Mouse (Mus musculus) thymus, postnatal 4 days (tissue): ENCODE measurements around the gene Cbx2.

Experiments used
- DNase-seq: peaks from one replicate; pipeline ENCODE4 v3.0.0; 2021

Cbx2 gene

DNA sequence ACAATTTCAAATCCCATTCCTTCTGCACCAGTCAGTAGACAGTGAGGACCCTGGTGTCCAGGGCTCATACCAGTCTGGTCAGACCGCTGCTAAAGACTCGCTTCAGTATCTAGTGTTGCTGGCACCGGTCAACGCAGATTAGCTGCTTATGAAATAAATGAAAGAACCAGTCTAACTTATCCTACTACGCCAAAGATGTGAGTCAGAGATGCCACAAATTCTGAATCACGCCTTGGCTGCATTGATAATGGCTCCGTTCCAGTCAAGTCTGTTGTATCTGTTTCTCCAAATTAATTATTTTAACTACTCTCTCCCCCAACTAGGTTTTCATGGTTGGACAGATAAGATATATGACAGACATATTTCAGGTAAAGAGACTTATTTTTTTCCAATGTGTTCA, 1.6 kb upstream of the Cbx2 start:
- DNase-seq: no peak

GRCm38 (mm10) chr11:119022068-119022894, 481 bp upstream of the Cbx2 start:
- no peak for DNase-seq

DNA sequence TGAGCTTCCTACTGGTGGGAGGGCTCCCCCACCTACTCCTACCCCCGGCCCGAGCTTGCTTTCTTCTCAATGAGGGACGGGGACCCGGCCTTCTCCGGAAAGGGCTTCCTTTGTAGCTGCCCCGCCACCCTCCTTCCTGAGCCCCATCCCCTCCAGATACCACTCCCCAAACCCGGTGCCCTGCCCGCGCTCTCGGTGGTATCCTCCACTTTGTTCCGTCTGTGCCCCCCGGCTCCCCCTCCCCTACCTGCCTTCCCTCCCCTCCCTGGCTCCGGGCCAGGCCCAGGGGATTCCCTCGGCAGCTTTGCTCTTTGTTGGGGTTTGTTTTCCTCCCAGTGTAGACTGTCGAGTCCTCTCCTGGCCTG, 836 bp downstream of the Cbx2 start:
- peak; percentile 67 for DNase-seq

DNA sequence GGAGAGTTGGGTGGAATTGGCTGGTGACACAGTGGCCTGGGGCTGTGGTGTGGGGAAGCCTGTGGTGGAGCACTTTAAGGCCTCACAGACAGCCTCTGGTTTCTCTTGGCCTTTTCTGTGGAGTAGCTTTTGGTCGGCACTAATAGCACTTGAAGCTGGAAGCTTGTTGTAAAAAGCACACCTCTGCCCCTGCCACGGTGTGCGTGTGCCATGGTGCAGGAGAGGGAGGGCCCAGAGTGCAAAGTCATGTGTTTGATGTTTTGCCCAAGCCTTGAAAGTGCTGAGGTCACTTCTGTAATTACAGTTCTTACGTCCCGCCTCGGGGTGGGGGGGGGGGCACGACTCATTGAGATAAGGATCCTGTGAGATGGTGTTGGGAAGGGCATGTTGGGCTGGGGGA, 1.5 kb downstream of the Cbx2 start:
- DNase-seq: no peak

- no peak for DNase-seq
These were observed 3.4 kb downstream of the Cbx2 start for GRCm38 (mm10) chr11:119026203-119026602.

GRCm38 (mm10) chr11:119033874-119034558, 11.3 kb downstream of the Cbx2 start:
- DNase-seq: peak; percentile 95

GRCm38 (mm10) chr11:119034635-119035034, 11.9 kb downstream of the Cbx2 start:
- DNase-seq: no peak

- DNase-seq: no peak
These were observed 12.4 kb downstream of the Cbx2 start for GRCm38 (mm10) chr11:119035094-119035685.

- DNase-seq: no peak
These were observed 13.0 kb downstream of the Cbx2 start for GRCm38 (mm10) chr11:119035686-119036165.

DNA sequence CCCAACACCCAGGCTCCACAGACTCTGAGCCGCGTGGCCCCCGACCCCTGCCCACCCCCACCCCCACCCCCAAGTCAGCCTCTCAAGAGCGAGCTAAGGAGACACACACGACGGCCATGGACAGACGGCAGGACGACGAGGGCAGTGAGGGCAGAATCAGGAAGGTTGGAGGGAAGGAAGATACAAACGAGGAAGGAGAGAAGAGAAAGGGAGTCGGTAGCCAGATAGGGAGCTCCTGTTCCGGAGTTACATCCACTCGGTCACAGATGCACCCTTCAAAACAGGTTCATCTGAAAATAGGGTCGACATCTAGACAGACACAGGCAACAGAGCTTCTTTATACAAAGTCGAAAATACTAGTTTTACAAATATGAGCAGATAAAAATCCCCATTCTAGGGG, 13.7 kb downstream of the Cbx2 start:
- DNase-seq: no peak

GRCm38 (mm10) chr11:119036934-119037779, 14.4 kb downstream of the Cbx2 start:
- peak; percentile 36 for DNase-seq

GRCm38 (mm10) chr11:119037780-119038401, 15.1 kb downstream of the Cbx2 start:
- DNase-seq: no peak

- DNase-seq: peak; percentile 31
These were observed 16.2 kb downstream of the Cbx2 start for GRCm38 (mm10) chr11:119038744-119039484.

- no peak for DNase-seq
These were observed 17.2 kb downstream of the Cbx2 start for GRCm38 (mm10) chr11:119039732-119040512.

DNA sequence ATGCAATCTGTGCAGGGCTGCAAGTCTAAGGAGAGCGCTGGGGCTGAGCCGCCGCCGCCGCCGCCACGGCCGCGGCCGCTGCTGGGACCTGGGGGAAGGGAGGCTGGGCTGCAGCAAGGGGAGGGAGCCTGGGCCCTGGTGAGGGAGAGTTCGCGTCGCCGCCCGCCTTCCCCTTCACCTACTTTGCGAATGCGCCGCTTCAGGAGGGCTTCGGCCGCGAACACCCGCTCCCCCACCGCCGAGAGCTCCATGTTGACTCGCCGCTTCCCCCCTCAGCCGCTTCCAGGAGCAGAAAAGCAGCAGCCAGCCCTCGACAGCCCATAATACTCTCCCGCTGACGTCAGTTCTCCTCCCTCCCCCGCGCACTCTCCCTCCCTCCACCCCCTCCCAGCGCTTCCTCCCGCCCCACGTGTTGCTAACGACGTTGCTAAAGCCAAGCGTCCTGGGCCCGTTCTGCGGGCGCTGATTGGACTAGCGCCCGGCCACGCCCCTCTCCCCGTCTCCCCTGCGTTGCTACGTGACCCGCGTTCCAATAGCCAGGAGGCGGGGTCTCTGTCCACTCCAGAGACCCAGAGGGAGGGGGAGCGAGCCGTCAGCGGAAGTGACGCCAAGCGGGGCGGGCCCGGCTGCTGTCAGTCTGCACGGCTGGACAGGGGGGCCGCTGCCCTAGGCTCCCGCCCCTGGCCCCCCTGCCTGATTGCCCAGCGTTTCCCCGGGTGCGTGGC, 18.0 kb downstream of the Cbx2 start, which contains the start of gene Cbx8:
Cbx8 (minus strand) TSS at position 370 of the 725 bp plus-strand sequence.
- peak; percentile 99 for DNase-seq

DNA sequence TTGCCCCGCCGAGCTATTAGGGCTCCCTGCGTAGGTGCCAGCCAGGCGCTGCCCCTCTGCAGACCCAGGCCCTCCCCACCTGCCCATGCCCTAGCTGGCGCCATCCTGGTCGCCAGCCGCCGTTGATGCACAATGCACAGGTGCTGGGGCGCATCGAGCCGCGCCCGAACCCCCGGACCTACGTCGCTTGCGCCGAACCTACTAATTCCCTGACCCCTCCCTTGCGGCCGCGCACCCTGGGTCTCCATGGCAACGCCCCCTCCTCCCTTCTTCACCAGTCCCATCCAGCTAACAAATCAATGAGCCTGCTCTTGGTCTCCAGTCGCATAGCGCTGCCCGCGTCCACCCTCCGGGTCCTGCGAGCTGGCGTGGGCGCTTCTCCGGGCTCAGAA, 18.6 kb downstream of the Cbx2 start:
- no peak for DNase-seq

GRCm38 (mm10) chr11:119041750-119042465, 19.1 kb downstream of the Cbx2 start:
- peak; percentile 47 for DNase-seq

DNA sequence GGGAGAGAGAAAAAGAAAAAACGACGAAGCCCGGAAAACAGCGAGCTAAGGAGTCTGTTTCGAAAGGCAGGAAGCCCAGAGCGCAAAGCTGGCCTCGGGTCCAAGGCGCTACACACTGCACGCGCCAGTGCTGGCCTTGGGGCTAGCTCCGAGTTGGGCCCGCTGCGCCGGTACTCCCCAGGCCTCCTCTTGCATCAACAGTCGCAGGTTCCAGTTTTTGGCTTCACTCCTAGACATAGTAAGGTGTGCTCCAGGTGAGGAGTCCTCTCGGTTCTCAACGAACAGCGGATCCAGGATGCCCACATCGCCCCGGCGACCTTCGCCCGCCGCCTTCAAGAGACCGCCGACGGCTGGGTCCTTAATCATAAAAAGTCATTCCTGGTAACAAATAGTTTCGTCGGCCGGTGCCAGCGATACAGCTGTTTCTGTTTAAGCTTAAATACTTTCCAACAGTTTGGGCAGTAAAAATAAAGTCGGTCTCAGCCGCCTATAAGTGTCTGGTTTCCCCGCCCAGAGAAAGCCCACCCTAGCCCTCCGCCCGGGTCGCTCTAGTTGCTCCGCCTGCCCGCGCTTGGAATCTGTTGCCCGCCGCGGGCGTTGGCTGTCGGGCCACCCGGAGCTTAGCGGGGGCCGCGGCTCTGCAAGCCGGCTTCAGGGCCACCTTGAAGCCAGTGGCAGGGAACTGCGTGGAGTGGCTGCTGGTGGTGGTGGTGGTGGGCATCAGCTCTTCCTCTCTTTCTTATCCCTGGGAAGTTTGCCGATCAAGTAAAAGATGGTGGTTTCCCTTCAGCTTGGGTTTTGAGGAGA, 19.9 kb downstream of the Cbx2 start:
- DNase-seq: peak; percentile 45

DNA sequence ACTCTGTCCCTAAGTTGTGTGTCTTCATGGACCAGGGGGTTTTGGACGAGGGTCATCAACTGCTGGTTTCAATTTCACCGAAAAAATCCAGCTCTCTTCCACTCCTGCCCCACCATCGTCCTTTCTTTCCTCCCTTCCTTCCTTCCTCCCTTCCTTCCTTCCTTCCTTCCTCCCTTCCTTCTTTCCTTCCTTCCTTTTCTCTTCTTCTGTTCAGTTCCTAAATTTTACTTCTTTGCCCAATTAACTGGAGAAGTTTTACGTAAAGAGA, 20.4 kb downstream of the Cbx2 start:
- DNase-seq: no peak
